Mouse (Mus musculus) testis, adult 2 months (tissue): ENCODE results near the gene Arhgap31. TPM values are rescaled to one million over a fixed set of nuclear protein-coding genes. Genes with fewer than 3 reads are reported as not detected.

ENCODE experiments used
- H3K27ac ChIP-seq: fragments of 200-500 bp; 2 replicates; pipeline ENCODE4 v1.5.1; 2012; ENCODE audit warnings: low read depth, low read length; ENCODE audit not compliant: control insufficient read depth, insufficient read depth
- H3K27me3 ChIP-seq: fragments of 200-500 bp; 2 replicates; pipeline ENCODE4 v1.6.1; 2012; ENCODE audit warnings: mild to moderate bottlenecking, low read length, moderate library complexity; ENCODE audit not compliant: control insufficient read depth, insufficient read depth
- H3K36me3 ChIP-seq: fragments of 200-500 bp; 2 replicates; pipeline ENCODE4 v1.6.1; 2012; ENCODE audit warnings: mild to moderate bottlenecking, low read length; ENCODE audit not compliant: control insufficient read depth, insufficient read depth
- H3K4me1 ChIP-seq: fragments of 200-500 bp; 2 replicates; pipeline ENCODE4 v1.6.1; 2012; ENCODE audit warnings: low read length; ENCODE audit not compliant: control insufficient read depth, insufficient read depth
- H3K4me3 ChIP-seq: fragments of 200-500 bp; 2 replicates; pipeline ENCODE4 v1.5.1; 2012; ENCODE audit warnings: low read depth, mild to moderate bottlenecking, low read length, moderate library complexity, mixed read lengths; ENCODE audit not compliant: control insufficient read depth
- CTCF ChIP-seq: fragments of 200-500 bp; IDR thresholded peaks from 2 replicates; pipeline ENCODE4 v1.5.1; 2012; ENCODE audit warnings: low read depth, mild to moderate bottlenecking, inconsistent platforms, low read length, moderate library complexity; ENCODE audit not compliant: control insufficient read depth, insufficient read depth, insufficient replicate concordance
- POLR2A ChIP-seq: fragments of 200-500 bp; IDR thresholded peaks from 2 replicates; pipeline ENCODE4 v1.6.1; 2012; ENCODE audit warnings: low read depth, mild to moderate bottlenecking, inconsistent platforms, low read length, moderate library complexity; ENCODE audit not compliant: control insufficient read depth
- polyA plus RNA-seq: library from polyadenylated mRNA; depleted of rRNA; stranded (reverse); fragments of >200 nt; gene quantifications from 2 replicates; pipeline ENCODE4 v1.2.3, GENCODE M21; 2012

The Arhgap31 gene
- polyA plus RNA-seq, 1 experiment: 2.6 TPM

- H3K27ac ChIP-seq: no peak within 1 kb of the TSS
- TF ChIP-seq POLR2A: no peak
- no peak for TF ChIP-seq CTCF
- H3K4me3 ChIP-seq: peak within 1 kb of the TSS; percentile 81
- peaks cover 7% of the 10 kb centered on the region; the same call in 1 of the 2 replicates for H3K4me1 ChIP-seq
- no peaks in the 10 kb centered on the region for H3K27me3 ChIP-seq
- no peaks in the 10 kb centered on the region for H3K36me3 ChIP-seq
Measured at GRCm38 (mm10) chr16:38742113-38742658, 29.1 kb upstream of the Arhgap31 start, which contains the start of gene B4galt4. TSS of gene B4galt4 (plus strand) at chr16:38742264.

GRCm38 (mm10) chr16:38741204-38741903 lies 28.3 kb upstream of the Arhgap31 start:
- Histone ChIP-seq H3K4me1 (peaks cover 7% of the 10 kb centered on the region; the same call in 1 of the 2 replicates), H3K27me3 (no peaks in the 10 kb centered on the region), H3K27ac (no peak overlapping the region), H3K4me3 (no peak overlapping the region), H3K36me3 (no peaks in the 10 kb centered on the region)
- TF ChIP-seq CTCF (no peak), POLR2A (no peak)

- Histone ChIP-seq H3K27ac (no peak overlapping the region), H3K27me3 (no peaks in the 10 kb centered on the region), H3K4me3 (no peak overlapping the region), H3K4me1 (no peaks in the 10 kb centered on the region), H3K36me3 (no peaks in the 10 kb centered on the region)
- no peak for TF ChIP-seq POLR2A
- TF ChIP-seq CTCF: no peak
Measured at GRCm38 (mm10) chr16:38730921-38731320, 17.8 kb upstream of the Arhgap31 start.

- H3K27me3 ChIP-seq: no peaks in the 10 kb centered on the region
- H3K36me3 ChIP-seq: no peaks in the 10 kb centered on the region
- no peak overlapping the region for H3K27ac ChIP-seq
- TF ChIP-seq POLR2A (no peak), CTCF (no peak)
- no peak overlapping the region for H3K4me3 ChIP-seq
- no peaks in the 10 kb centered on the region; the same call in 1 of the 2 replicates for H3K4me1 ChIP-seq
Measured at GRCm38 (mm10) chr16:38729610-38730288, 16.7 kb upstream of the Arhgap31 start.

GRCm38 (mm10) chr16:38729139-38729538 lies 16.1 kb upstream of the Arhgap31 start:
- H3K27ac ChIP-seq: no peak overlapping the region
- H3K4me1 ChIP-seq: no peaks in the 10 kb centered on the region; the same call in none of the 2 replicates
- no peaks in the 10 kb centered on the region for H3K27me3 ChIP-seq
- no peaks in the 10 kb centered on the region for H3K36me3 ChIP-seq
- no peak overlapping the region for H3K4me3 ChIP-seq
- TF ChIP-seq POLR2A (no peak), CTCF (no peak)

GRCm38 (mm10) chr16:38728576-38729132 lies 15.6 kb upstream of the Arhgap31 start:
- H3K4me3 ChIP-seq: no peak overlapping the region
- H3K36me3 ChIP-seq: no peaks in the 10 kb centered on the region
- no peak for TF ChIP-seq POLR2A
- no peak for TF ChIP-seq CTCF
- no peak overlapping the region for H3K27ac ChIP-seq
- H3K4me1 ChIP-seq: no peaks in the 10 kb centered on the region; the same call in none of the 2 replicates
- no peaks in the 10 kb centered on the region for H3K27me3 ChIP-seq

- no peak overlapping the region for H3K27ac ChIP-seq
Measured at GRCm38 (mm10) chr16:38724974-38725373, 11.9 kb upstream of the Arhgap31 start.

More at GRCm38 (mm10) chr16:38724974-38725373, 11.9 kb upstream of the Arhgap31 start:
- Histone ChIP-seq H3K4me1 (no peaks in the 10 kb centered on the region; the same call in none of the 2 replicates), H3K36me3 (no peaks in the 10 kb centered on the region), H3K27me3 (no peaks in the 10 kb centered on the region), H3K4me3 (no peak overlapping the region)
- TF ChIP-seq POLR2A (no peak), CTCF (no peak)
